Mouse (Mus musculus) cortical plate, adult 2 months (tissue): ENCODE data around the gene Mrpl1. TPM values are rescaled to one million over a fixed set of nuclear protein-coding genes. Genes with fewer than 3 reads are reported as not detected.
A peak's percentile ranks its signal among the peaks of the same experiment; 100 is the strongest.

Source experiments
- H3K27ac ChIP-seq: fragments of 200-500 bp; 2 replicates; pipeline ENCODE4 v1.5.1; 2012; ENCODE audit warnings: low read length, control low read depth, inconsistent platforms; ENCODE audit not compliant: insufficient read depth
- H3K4me1 ChIP-seq: fragments of 200-500 bp; 2 replicates; pipeline ENCODE4 v1.6.1; 2011; ENCODE audit warnings: low read length; ENCODE audit not compliant: control insufficient read depth, insufficient read depth
- H3K4me3 ChIP-seq: fragments of 200-500 bp; 2 replicates; pipeline ENCODE4 v1.5.1; 2011; ENCODE audit warnings: mild to moderate bottlenecking, low read length, control low read depth; ENCODE audit not compliant: insufficient read depth
- CTCF ChIP-seq: fragments of 200-500 bp; IDR thresholded peaks from 2 replicates; pipeline ENCODE4 v1.5.1; 2011; ENCODE audit warnings: mild to moderate bottlenecking, control low read depth, low read length; ENCODE audit not compliant: insufficient read depth; ENCODE audit errors: extremely low read depth
- POLR2A ChIP-seq: fragments of 200-500 bp; IDR thresholded peaks from 2 replicates; pipeline ENCODE4 v1.6.1; 2011; ENCODE audit warnings: mild to moderate bottlenecking, low read length, control low read depth; ENCODE audit not compliant: insufficient read depth; ENCODE audit errors: extremely low read depth
- polyA plus RNA-seq: library from polyadenylated mRNA; depleted of rRNA; stranded (reverse); fragments of >200 nt; gene quantifications from 2 replicates; pipeline ENCODE4 v1.2.3, GENCODE M21; 2012; rRNA removed

Gene Mrpl1
- polyA plus RNA-seq = 9.0 and 9.1 TPM in 2 replicates

- peak within 1 kb of the TSS; percentile 60 for H3K4me3 ChIP-seq
- H3K4me1 ChIP-seq = peaks cover 2% of the 10 kb centered on the region
- H3K27ac ChIP-seq = no peak within 1 kb of the TSS
- TF ChIP-seq POLR2A (no peak), CTCF (no peak)
These were observed at the start of gene Mrpl1 for GRCm38 (mm10) chr5:96209459-96209858. TSS of gene Mrpl1 (plus strand) at chr5:96209493.

GRCm38 (mm10) chr5:96160467-96161262 is 48.6 kb upstream of the Mrpl1 start:
- TF ChIP-seq CTCF (no peak), POLR2A (no peak)
- no peaks in the 10 kb centered on the region; the same call in 1 of the 2 replicates for H3K4me1 ChIP-seq
- peak overlapping the region; percentile 97 for H3K27ac ChIP-seq
- peak overlapping the region; percentile 88 for H3K4me3 ChIP-seq

- TF ChIP-seq CTCF (no peak), POLR2A (no peak)
- H3K4me3 ChIP-seq = peak overlapping the region; percentile 88
- H3K27ac ChIP-seq = peak overlapping the region; percentile 97
- no peaks in the 10 kb centered on the region; the same call in 1 of the 2 replicates for H3K4me1 ChIP-seq
These were observed 48.1 kb upstream of the Mrpl1 start for GRCm38 (mm10) chr5:96161263-96161577.

- H3K4me3 ChIP-seq = peak overlapping the region; percentile 88
- TF ChIP-seq CTCF = no peak
- peak; percentile 30; the same call in 1 of the 2 replicates for TF ChIP-seq POLR2A
- H3K27ac ChIP-seq = peak overlapping the region; percentile 97
- no peaks in the 10 kb centered on the region for H3K4me1 ChIP-seq
These were observed 47.5 kb upstream of the Mrpl1 start for GRCm38 (mm10) chr5:96161578-96162398.

GRCm38 (mm10) chr5:96162399-96163331 is 46.6 kb upstream of the Mrpl1 start:
- Histone ChIP-seq H3K4me1 (no peaks in the 10 kb centered on the region), H3K27ac (peak overlapping the region; percentile 92), H3K4me3 (peak overlapping the region; percentile 88)
- peak; percentile 71 for TF ChIP-seq POLR2A
- no peak for TF ChIP-seq CTCF

- no peak for TF ChIP-seq POLR2A
- no peak for TF ChIP-seq CTCF
- Histone ChIP-seq H3K27ac (peak overlapping the region; percentile 77; the same call in 1 of the 2 replicates), H3K4me3 (peak overlapping the region; percentile 88), H3K4me1 (no peaks in the 10 kb centered on the region)
These were observed 45.8 kb upstream of the Mrpl1 start for GRCm38 (mm10) chr5:96163396-96164020.

- Histone ChIP-seq H3K27ac (peak within 1 kb of the TSS; percentile 77), H3K4me3 (peak within 1 kb of the TSS; percentile 88), H3K4me1 (no peaks in the 10 kb centered on the region)
- TF ChIP-seq POLR2A = no peak
- TF ChIP-seq CTCF = no peak
These were observed 45.3 kb upstream of the Mrpl1 start, which contains the start of gene Cnot6l for GRCm38 (mm10) chr5:96164021-96164411. TSS of gene Cnot6l (minus strand) at chr5:96164171.

- Histone ChIP-seq H3K27ac (no peak overlapping the region), H3K4me3 (no peak overlapping the region), H3K4me1 (no peaks in the 10 kb centered on the region)
- TF ChIP-seq CTCF = no peak
- no peak for TF ChIP-seq POLR2A
These were observed 42.5 kb upstream of the Mrpl1 start for GRCm38 (mm10) chr5:96166761-96167160.

GRCm38 (mm10) chr5:96170443-96170842 is 38.9 kb upstream of the Mrpl1 start:
- no peak overlapping the region for H3K27ac ChIP-seq
- no peak overlapping the region for H3K4me3 ChIP-seq
- no peaks in the 10 kb centered on the region for H3K4me1 ChIP-seq
- TF ChIP-seq CTCF (no peak), POLR2A (no peak)
